Mouse (Mus musculus) stomach, postnatal 0 days (tissue): ENCODE results near the gene Sirt1. TPM values are rescaled to one million over a fixed set of nuclear protein-coding genes. Genes with fewer than 3 reads are reported as not detected.
"Not testable (repeated sequence)": the region's sequence is repeated elsewhere in the genome, so short reads cannot be mapped to it uniquely, and the experiment has no call there.

Source experiments
- ATAC-seq: fragments of 200-750 bp; cut with Nextera tagmentation; 2 replicates; pipeline ENCODE4 v1.8.0; 2017; ENCODE audit not compliant: low FRiP score, low TSS enrichment
- DNase-seq: peaks from one replicate; pipeline ENCODE4 v3.0.0-alpha.2; 2016; ENCODE audit warnings: low spot score
- H3K27ac ChIP-seq: fragments of 300-500 bp; sonication (generic); replicated peaks from 2 replicates; pipeline ENCODE4 v1.5.1; 2014; ENCODE audit warnings: mild to moderate bottlenecking, control low read depth
- H3K27me3 ChIP-seq: fragments of 300-500 bp; sonication (generic); 2 replicates; pipeline ENCODE4 v1.6.1; 2014; ENCODE audit warnings: low read length; ENCODE audit not compliant: control insufficient read depth, insufficient read depth
- H3K36me3 ChIP-seq: fragments of 300-500 bp; sonication (generic); 2 replicates; pipeline ENCODE4 v1.6.1; 2014; ENCODE audit warnings: low read length, mixed read lengths; ENCODE audit not compliant: control insufficient read depth, insufficient read depth
- H3K4me1 ChIP-seq: fragments of 300-500 bp; sonication (generic); replicated peaks from 2 replicates; pipeline ENCODE4 v1.6.1; 2014; ENCODE audit warnings: antibody characterized with exemption; ENCODE audit not compliant: control insufficient read depth, insufficient read depth
- H3K4me2 ChIP-seq: fragments of 300-500 bp; sonication (generic); replicated peaks from 2 replicates; pipeline ENCODE4 v1.6.1; 2014; ENCODE audit warnings: low read depth, mild to moderate bottlenecking, control low read depth, moderate library complexity
- H3K4me3 ChIP-seq: fragments of 300-500 bp; sonication (generic); 2 replicates; pipeline ENCODE4 v1.5.1; 2014; ENCODE audit warnings: low read depth, low read length, control low read depth
- H3K9ac ChIP-seq: fragments of 300-500 bp; sonication (generic); 2 replicates; pipeline ENCODE4 v1.6.1; 2014; ENCODE audit warnings: mild to moderate bottlenecking, low read length, control low read depth, mixed read lengths
- H3K9me3 ChIP-seq: fragments of 300-500 bp; sonication (generic); 2 replicates; pipeline ENCODE4 v1.6.1; 2016; ENCODE audit warnings: low read length; ENCODE audit not compliant: control insufficient read depth
- CTCF ChIP-seq: IDR thresholded peaks from 2 replicates; pipeline ENCODE4 v1.5.1; 2016; ENCODE audit warnings: antibody characterized with exemption, low read depth, mild to moderate bottlenecking, moderate library complexity
- EP300 ChIP-seq: optimal IDR thresholded peaks from 2 replicates; pipeline ENCODE3; 2016; ENCODE audit warnings: antibody characterized with exemption
- WGBS: fragments of 180-500 bp; shearing (Covaris S2); extraction: QIAGEN DNeasy Blood & Tissue Kit; methylation state at CpG from one replicate; pipeline ENCODE4 v1.1.7; 2014; 5-methylcytosine and 5-hydroxymethylcytosine counted together
- polyA plus RNA-seq: library from polyadenylated mRNA; unstranded; fragments of >200 nt; fragmentation: Nextera tagmentation; extraction: Ambion mirVana; gene quantifications from 2 replicates; pipeline ENCODE4 v1.2.1, GENCODE M21; 2015

Sirt1 gene
- polyA plus RNA-seq, 1 experiment from 2014 or later: 2.9 TPM

DNA sequence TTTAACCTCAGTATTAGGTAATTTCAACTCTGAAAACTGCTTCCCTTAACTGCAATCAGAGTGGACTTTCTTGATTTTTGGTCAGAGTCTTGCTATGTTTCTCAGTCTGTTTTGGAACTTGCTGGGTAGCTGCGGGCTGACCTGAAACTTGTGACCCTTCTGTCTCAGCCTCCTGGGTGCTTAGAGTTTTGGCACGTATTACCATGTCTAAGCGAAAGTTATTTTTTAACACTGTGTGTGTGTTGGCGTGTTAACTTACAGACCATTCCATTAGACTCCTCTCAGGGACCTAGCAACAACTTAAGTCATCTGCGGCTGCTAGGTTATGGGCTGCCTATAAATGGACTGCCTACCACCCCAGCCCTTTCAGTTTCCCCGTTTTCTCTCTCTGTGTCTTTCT is 14.1 kb downstream of the Sirt1 start:
- Histone ChIP-seq H3K9me3 (no peaks in the 10 kb centered on the region), H3K36me3 (no peaks in the 10 kb centered on the region), H3K27me3 (no peaks in the 10 kb centered on the region), H3K4me2 (no peak overlapping the region), H3K4me1 (no peaks in the 10 kb centered on the region), H3K27ac (no peak overlapping the region), H3K4me3 (no peak overlapping the region), H3K9ac (no peak overlapping the region)
- no peak for TF ChIP-seq CTCF
- TF ChIP-seq EP300: no peak
- DNase-seq (no peak), ATAC-seq (no peak)
- WGBS: 74% methylated on average over 6 of the region's 6 CpGs

DNA sequence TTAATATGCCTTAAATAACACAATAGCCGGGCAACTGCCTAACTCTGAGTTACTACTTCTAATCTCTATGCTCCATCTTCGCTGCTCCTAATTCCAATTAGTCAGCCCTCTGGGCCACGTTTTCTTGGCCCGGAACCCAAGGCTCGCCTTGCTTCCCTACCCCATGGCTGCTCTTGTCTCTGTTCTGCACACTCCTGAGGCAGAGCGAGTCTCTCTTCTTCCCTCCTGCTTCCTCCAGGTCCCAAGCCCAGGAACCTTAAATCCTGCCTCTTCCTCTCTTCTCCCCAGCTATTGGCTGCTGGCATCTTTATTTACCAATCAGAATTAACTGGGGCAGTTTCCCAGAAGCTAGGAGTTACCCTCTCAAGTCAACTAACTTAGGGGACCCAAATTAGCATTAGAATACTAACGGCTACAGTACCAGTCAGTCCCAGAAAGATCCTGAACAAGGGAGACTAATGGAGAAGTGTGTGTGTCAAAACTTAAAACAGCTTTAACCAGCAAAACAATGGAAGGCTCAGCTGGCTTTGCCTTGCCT is 15.5 kb downstream of the Sirt1 start:
- TF ChIP-seq EP300: no peak
- no peak for TF ChIP-seq CTCF
- Histone ChIP-seq H3K9me3 (no peaks in the 10 kb centered on the region), H3K27me3 (no peaks in the 10 kb centered on the region), H3K4me3 (no peak overlapping the region), H3K4me1 (no peaks in the 10 kb centered on the region), H3K4me2 (no peak overlapping the region), H3K27ac (no peak overlapping the region), H3K36me3 (no peaks in the 10 kb centered on the region), H3K9ac (no peak overlapping the region)
- ATAC-seq (no peak), DNase-seq (no peak)
- WGBS: 59% methylated on average over 7 of the region's 7 CpGs

DNA sequence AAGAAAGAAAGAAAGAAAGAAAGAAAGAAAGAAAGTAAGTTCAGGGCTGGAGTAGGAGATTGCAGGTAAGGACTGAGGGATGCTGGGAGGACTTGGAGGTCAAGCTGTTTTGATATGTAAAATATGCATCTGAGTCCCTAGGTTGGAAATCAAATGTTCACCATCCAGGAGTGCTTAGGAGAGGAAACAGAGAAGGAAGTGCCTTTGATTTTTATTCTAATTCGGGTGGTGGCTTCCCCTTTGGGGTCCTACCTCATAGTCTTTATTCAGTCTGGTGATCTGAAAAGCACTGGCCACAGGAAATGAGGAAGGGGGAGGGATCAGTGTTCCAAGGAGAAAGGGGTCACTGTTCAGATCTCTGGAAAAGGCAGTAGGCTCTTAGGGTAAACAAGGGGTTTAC is 21.0 kb downstream of the Sirt1 start:
- H3K4me2 ChIP-seq: no peak overlapping the region
- H3K4me1 ChIP-seq: no peaks in the 10 kb centered on the region
- WGBS: 50% methylated on average over 1 of the region's 1 CpGs
- DNase-seq: no peak
- H3K36me3 ChIP-seq: no peaks in the 10 kb centered on the region
- TF ChIP-seq CTCF (no peak), EP300 (no peak)
- H3K27me3 ChIP-seq: no peaks in the 10 kb centered on the region
- no peak overlapping the region for H3K27ac ChIP-seq
- H3K9me3 ChIP-seq: no peaks in the 10 kb centered on the region
- H3K9ac ChIP-seq: no peak overlapping the region
- no peak for ATAC-seq
- no peak overlapping the region for H3K4me3 ChIP-seq

DNA sequence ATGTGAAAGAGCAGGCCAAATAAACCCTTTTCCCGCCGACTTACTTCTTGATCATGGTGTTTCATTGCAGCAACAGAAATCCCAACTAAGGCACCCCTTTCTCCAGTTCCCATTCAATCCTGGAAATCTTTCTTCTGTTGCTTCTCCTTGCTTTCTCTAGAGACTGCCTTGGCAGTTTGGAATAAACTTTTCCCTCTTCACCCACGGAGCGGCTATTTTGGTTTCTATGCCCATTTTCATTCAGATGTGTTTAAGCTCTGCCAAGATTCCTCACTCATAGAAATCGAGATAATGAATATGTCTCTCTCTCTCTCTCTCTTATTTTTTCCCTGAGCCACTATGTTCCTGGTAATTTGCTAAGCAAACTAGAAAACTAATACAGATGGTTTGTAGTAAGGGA is 29.4 kb downstream of the Sirt1 start:
- no peak for TF ChIP-seq CTCF
- no peak for TF ChIP-seq EP300
- ATAC-seq: no peak
- H3K27me3 ChIP-seq: no peaks in the 10 kb centered on the region
- no peaks in the 10 kb centered on the region for H3K36me3 ChIP-seq
- no peak for DNase-seq
- H3K4me2 ChIP-seq: no peak overlapping the region
- no peaks in the 10 kb centered on the region for H3K4me1 ChIP-seq
- H3K9me3 ChIP-seq: no peaks in the 10 kb centered on the region
- WGBS: 71% methylated on average over 5 of the region's 5 CpGs
- no peak overlapping the region for H3K9ac ChIP-seq
- no peak overlapping the region for H3K27ac ChIP-seq
- H3K4me3 ChIP-seq: no peak overlapping the region

DNA sequence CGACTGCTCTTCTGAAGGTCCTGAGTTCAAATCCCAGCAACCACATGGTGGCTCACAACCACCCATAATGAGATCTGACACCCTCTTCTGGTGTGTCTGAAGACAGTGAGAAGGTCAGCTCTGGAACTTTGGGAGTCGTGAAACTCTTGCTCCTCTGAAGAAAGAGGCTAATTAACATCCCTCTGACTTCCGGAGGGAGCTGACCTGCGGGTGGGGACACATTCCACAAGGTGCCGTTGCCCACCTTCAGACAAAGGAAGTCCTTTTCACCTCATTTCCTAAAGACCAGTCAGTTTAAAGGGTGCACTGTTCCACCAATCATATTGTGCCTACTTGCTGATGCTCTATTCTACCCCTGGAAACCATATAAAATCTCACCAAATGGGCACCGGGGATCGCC is 30.4 kb downstream of the Sirt1 start:
- H3K9ac ChIP-seq, ATAC-seq, H3K4me3 ChIP-seq, H3K27me3 ChIP-seq, DNase-seq, H3K9me3 ChIP-seq, H3K4me1 ChIP-seq, H3K27ac ChIP-seq, H3K4me2 ChIP-seq, H3K36me3 ChIP-seq: not testable (repeated sequence)
- 79% methylated on average over 7 of the region's 7 CpGs for WGBS

DNA sequence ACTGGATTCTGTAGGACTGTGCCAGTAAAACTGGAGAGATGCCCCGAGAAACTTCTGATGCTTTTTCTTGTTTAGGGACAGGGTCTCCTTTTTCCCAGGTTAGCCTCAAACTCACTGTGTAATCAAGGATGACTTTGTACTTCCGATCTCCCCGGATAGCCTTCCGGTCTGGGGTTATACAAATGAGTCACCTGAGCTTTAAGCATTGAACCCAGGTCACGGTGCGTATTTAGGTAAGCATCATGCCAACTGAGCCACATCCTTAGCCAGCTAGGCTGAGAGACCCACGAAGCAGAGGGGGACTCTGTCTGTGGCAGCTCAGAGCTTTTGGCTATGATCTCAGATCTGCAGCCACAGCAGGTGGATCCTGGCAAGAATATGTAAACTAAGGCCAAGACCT is 30.8 kb downstream of the Sirt1 start:
- H3K27ac ChIP-seq: no peak overlapping the region
- no peak for TF ChIP-seq CTCF
- TF ChIP-seq EP300: no peak
- no peak for DNase-seq

DNA sequence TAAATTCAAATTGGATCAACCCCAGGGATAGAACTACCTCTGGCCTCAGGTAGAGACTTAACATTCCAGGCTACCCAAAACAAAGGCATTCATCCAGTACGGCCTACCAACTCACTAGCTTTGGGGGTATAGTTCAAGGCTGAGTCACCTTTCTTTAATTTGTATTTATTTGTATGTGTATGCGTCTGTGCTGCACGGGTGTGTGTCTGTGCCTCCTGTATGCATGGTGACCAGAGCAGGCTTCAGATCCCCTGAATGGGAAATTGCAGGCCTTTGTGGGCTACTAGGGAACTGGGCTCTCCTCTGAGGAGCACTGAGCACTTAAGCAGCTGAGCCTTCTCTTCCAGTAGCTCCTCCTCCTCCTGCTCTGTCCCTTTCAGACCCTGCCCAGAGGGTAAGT is 33.2 kb downstream of the Sirt1 start:
- H3K27ac ChIP-seq: no peak overlapping the region
- H3K9ac ChIP-seq: no peak overlapping the region
- H3K36me3 ChIP-seq: no peaks in the 10 kb centered on the region
- no peaks in the 10 kb centered on the region for H3K27me3 ChIP-seq
- H3K9me3 ChIP-seq: no peaks in the 10 kb centered on the region
- H3K4me3 ChIP-seq: no peak overlapping the region
- TF ChIP-seq CTCF (no peak), EP300 (no peak)
- DNase-seq (no peak), ATAC-seq (no peak)
- H3K4me2 ChIP-seq: no peak overlapping the region
- WGBS: 61% methylated on average over 3 of the region's 3 CpGs
- H3K4me1 ChIP-seq: no peaks in the 10 kb centered on the region

More for the DNA sequence above, 30.8 kb downstream of the Sirt1 start:
- no peaks in the 10 kb centered on the region for H3K4me1 ChIP-seq
- no peak for ATAC-seq
- H3K27me3 ChIP-seq: no peaks in the 10 kb centered on the region
- H3K36me3 ChIP-seq: no peaks in the 10 kb centered on the region
- H3K9me3 ChIP-seq: no peaks in the 10 kb centered on the region
- H3K9ac ChIP-seq: no peak overlapping the region
- 80% methylated on average over 7 of the region's 7 CpGs for WGBS
- no peak overlapping the region for H3K4me3 ChIP-seq
- H3K4me2 ChIP-seq: no peak overlapping the region
